Mouse (Mus musculus): Measurements from ENCODE around the gene Kantr. TPM values are rescaled to one million over a fixed set of nuclear protein-coding genes. Genes with fewer than 3 reads are reported as not detected.

The Kantr gene
- polyA plus RNA-seq, 1 experiment = 5.0 TPM

- H3K27me3 ChIP-seq (ENCODE audit: control insufficient read depth, insufficient read depth, low read length) = no peaks in the 10 kb centered on the region
- H3K27ac ChIP-seq (ENCODE audit: insufficient read depth, low read length) = no peak overlapping the region
- no peak for DNase-seq (ENCODE audit: low read depth in 1 of 2, low spot score in 2 of 2)
- TF ChIP-seq CTCF (IDR thresholded peaks at IDR 0.05; ENCODE audit: extremely low read depth, insufficient read depth, insufficient read length, insufficient replicate concordance) = no peak
- TF ChIP-seq POLR2A (IDR thresholded peaks at IDR 0.05; ENCODE audit: low read depth, low read length) = no peak
- no peaks in the 10 kb centered on the region for H3K4me1 ChIP-seq (ENCODE audit: control insufficient read depth, insufficient read depth, insufficient read length)
- no peak overlapping the region for H3K4me3 ChIP-seq (ENCODE audit: extremely low read depth, insufficient read depth, insufficient read length)
- WGBS = 54% methylated on average over 3 of the region's 3 CpGs
- no peaks in the 10 kb centered on the region for H3K36me3 ChIP-seq (ENCODE audit: control insufficient read depth, insufficient read depth, low read length)
Observed at GRCm38 (mm10) chrX:152284746-152285145, 42.5 kb downstream of the Kantr start.

GRCm38 (mm10) chrX:152279384-152279783 is 47.9 kb downstream of the Kantr start:
- 96% methylated on average over 6 of the region's 6 CpGs for WGBS
- no peaks in the 10 kb centered on the region for H3K4me1 ChIP-seq (ENCODE audit: control insufficient read depth, insufficient read depth, insufficient read length)
- no peaks in the 10 kb centered on the region for H3K27me3 ChIP-seq (ENCODE audit: control insufficient read depth, insufficient read depth, low read length)
- H3K4me3 ChIP-seq (ENCODE audit: extremely low read depth, insufficient read depth, insufficient read length) = no peak overlapping the region
- no peak overlapping the region for H3K27ac ChIP-seq (ENCODE audit: insufficient read depth, low read length)
- TF ChIP-seq CTCF (IDR thresholded peaks at IDR 0.05; ENCODE audit: extremely low read depth, insufficient read depth, insufficient read length, insufficient replicate concordance) = no peak
- no peak for TF ChIP-seq POLR2A (IDR thresholded peaks at IDR 0.05; ENCODE audit: low read depth, low read length)
- no peak for DNase-seq (ENCODE audit: low read depth in 1 of 2, low spot score in 2 of 2)
- H3K36me3 ChIP-seq (ENCODE audit: control insufficient read depth, insufficient read depth, low read length) = no peaks in the 10 kb centered on the region

GRCm38 (mm10) chrX:152271189-152271588 is 56.1 kb downstream of the Kantr start:
- Histone ChIP-seq H3K27ac (ENCODE audit: insufficient read depth, low read length) (no peak overlapping the region), H3K4me1 (ENCODE audit: control insufficient read depth, insufficient read depth, insufficient read length) (no peaks in the 10 kb centered on the region), H3K27me3 (ENCODE audit: control insufficient read depth, insufficient read depth, low read length) (no peaks in the 10 kb centered on the region), H3K4me3 (ENCODE audit: extremely low read depth, insufficient read depth, insufficient read length) (no peak overlapping the region), H3K36me3 (ENCODE audit: control insufficient read depth, insufficient read depth, low read length) (peaks cover 44% of the 10 kb centered on the region)
- no peak for DNase-seq (ENCODE audit: low read depth in 1 of 2, low spot score in 2 of 2)
- TF ChIP-seq CTCF (IDR thresholded peaks at IDR 0.05; ENCODE audit: extremely low read depth, insufficient read depth, insufficient read length, insufficient replicate concordance) (no peak), POLR2A (IDR thresholded peaks at IDR 0.05; ENCODE audit: low read depth, low read length) (no peak)
- 92% methylated on average over 11 of the region's 11 CpGs for WGBS

Other genes with a start within 250 kb of the Kantr start
- gene Iqsec2, start 183.2 kb downstream of the Kantr start, polyA plus RNA-seq (2012; rRNA removed) = 4.9 and 6.6 TPM in 2 replicates
- 55.1 and 60.9 TPM in 2 replicates for gene Kdm5c, start 94.5 kb downstream of the Kantr start, polyA plus RNA-seq (2012; rRNA removed)
- gene Tspyl2, start 14.9 kb upstream of the Kantr start, polyA plus RNA-seq (2012; rRNA removed) = 18.4 and 18.9 TPM in 2 replicates
- gene Gpr173, start 41.2 kb upstream of the Kantr start, polyA plus RNA-seq (2012; rRNA removed) = 0.82 and 1.2 TPM in 2 replicates
- not detected in 2 replicates for gene Cldn34a, start 235.8 kb upstream of the Kantr start, polyA plus RNA-seq (2012; rRNA removed)